Mouse (Mus musculus) stomach, embryonic 14.5 days (tissue): Measurements from ENCODE around the gene Clic1. TPM values are rescaled to one million over a fixed set of nuclear protein-coding genes. Genes with fewer than 3 reads are reported as not detected.
"Not testable (repeated sequence)": the region's sequence is repeated elsewhere in the genome, so short reads cannot be mapped to it uniquely, and the experiment has no call there.

Experiments
- ATAC-seq: fragments of 200-750 bp; cut with Nextera tagmentation; 2 replicates; pipeline ENCODE4 v1.8.0; 2017; ENCODE audit warnings: low read depth, moderate TSS enrichment; ENCODE audit not compliant: insufficient number of reproducible peaks, insufficient read depth, low FRiP score
- H3K27ac ChIP-seq: fragments of 300-500 bp; sonication (generic); 2 replicates; pipeline ENCODE4 v1.5.1; 2014; ENCODE audit warnings: mild to moderate bottlenecking, low read length, moderate library complexity, mixed read lengths
- H3K27me3 ChIP-seq: fragments of 300-500 bp; sonication (generic); 2 replicates; pipeline ENCODE4 v1.6.1; 2014; ENCODE audit warnings: low read length, control low read depth, mixed read lengths; ENCODE audit not compliant: control insufficient read depth, insufficient read depth
- H3K36me3 ChIP-seq: fragments of 300-500 bp; sonication (generic); 2 replicates; pipeline ENCODE4 v1.6.1; 2014; ENCODE audit warnings: mild to moderate bottlenecking, control low read depth, low read length, moderate library complexity, mixed read lengths; ENCODE audit not compliant: control insufficient read depth, insufficient read depth
- H3K4me1 ChIP-seq: fragments of 300-500 bp; sonication (generic); 2 replicates; pipeline ENCODE4 v1.6.1; 2014; ENCODE audit warnings: low read length, control low read depth, mixed read lengths; ENCODE audit not compliant: control insufficient read depth, insufficient read depth
- H3K4me2 ChIP-seq: fragments of 300-500 bp; sonication (generic); replicated peaks from 2 replicates; pipeline ENCODE4 v1.6.1; 2014; ENCODE audit warnings: low read depth, low read length, control low read depth
- H3K4me3 ChIP-seq: fragments of 300-500 bp; sonication (generic); 2 replicates; pipeline ENCODE4 v1.5.1; 2014; ENCODE audit warnings: low read depth, low read length, control low read depth
- H3K9ac ChIP-seq: fragments of 300-500 bp; sonication (generic); replicated peaks from 2 replicates; pipeline ENCODE4 v1.6.1; 2014; ENCODE audit warnings: low read depth, mild to moderate bottlenecking, control low read depth, low read length, moderate library complexity, mixed read lengths
- H3K9me3 ChIP-seq: fragments of 300-500 bp; sonication (generic); 2 replicates; pipeline ENCODE4 v1.6.1; 2016; ENCODE audit warnings: low read depth, low read length, control low read depth; ENCODE audit not compliant: control insufficient read depth
- WGBS: fragments of 180-500 bp; shearing (Covaris S2); extraction: QIAGEN DNeasy Blood & Tissue Kit; methylation state at CpG from one replicate; pipeline ENCODE4 v1.1.7; 2014; 5-methylcytosine and 5-hydroxymethylcytosine counted together
- polyA plus RNA-seq: library from polyadenylated mRNA; unstranded; fragments of >200 nt; fragmentation: Nextera tagmentation; extraction: Ambion mirVana; gene quantifications from 2 replicates; pipeline ENCODE4 v1.2.1, GENCODE M21; 2014

The Clic1 gene
- polyA plus RNA-seq, 1 experiment from 2014 or later = 83.0 TPM

GRCm38 (mm10) chr17:35031272-35031671, 18.5 kb upstream of the Clic1 start:
- Histone ChIP-seq H3K4me3 (no peak overlapping the region), H3K4me2 (no peak overlapping the region), H3K9ac (no peak overlapping the region), H3K27ac (no peak overlapping the region), H3K36me3 (no peaks in the 10 kb centered on the region), H3K9me3 (no peaks in the 10 kb centered on the region), H3K4me1 (peaks cover 11% of the 10 kb centered on the region), H3K27me3 (no peaks in the 10 kb centered on the region)
- WGBS = 90% methylated on average over 11 of the region's 11 CpGs
- ATAC-seq = no peak

DNA sequence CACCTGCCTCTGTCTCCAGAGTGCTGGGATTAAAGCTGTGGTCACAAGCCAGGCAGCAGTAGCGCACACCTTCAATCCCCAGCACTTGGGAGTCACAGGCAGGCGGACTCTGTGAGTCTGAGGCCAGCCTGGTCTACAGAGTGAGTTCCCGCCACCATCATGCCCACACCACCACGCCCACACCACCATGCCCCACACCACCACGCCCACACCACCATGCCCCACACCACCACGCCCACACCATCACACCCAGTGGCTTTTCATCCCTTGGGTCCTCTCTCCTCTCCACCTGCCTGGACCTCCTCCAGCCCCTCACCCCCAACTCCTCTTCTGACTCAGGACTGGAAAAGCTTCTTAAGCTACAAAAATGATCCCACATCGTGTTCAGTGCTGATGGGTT, 17.9 kb upstream of the Clic1 start:
- no peaks in the 10 kb centered on the region for H3K9me3 ChIP-seq
- no peak overlapping the region for H3K4me2 ChIP-seq
- no peak overlapping the region for H3K27ac ChIP-seq
- H3K9ac ChIP-seq = no peak overlapping the region
- H3K27me3 ChIP-seq = no peaks in the 10 kb centered on the region
- no peak for ATAC-seq
- 73% methylated on average over 7 of the region's 7 CpGs for WGBS
- peaks cover 11% of the 10 kb centered on the region; the same call in 1 of the 2 replicates for H3K4me1 ChIP-seq
- H3K4me3 ChIP-seq = no peak overlapping the region
- no peaks in the 10 kb centered on the region for H3K36me3 ChIP-seq

DNA sequence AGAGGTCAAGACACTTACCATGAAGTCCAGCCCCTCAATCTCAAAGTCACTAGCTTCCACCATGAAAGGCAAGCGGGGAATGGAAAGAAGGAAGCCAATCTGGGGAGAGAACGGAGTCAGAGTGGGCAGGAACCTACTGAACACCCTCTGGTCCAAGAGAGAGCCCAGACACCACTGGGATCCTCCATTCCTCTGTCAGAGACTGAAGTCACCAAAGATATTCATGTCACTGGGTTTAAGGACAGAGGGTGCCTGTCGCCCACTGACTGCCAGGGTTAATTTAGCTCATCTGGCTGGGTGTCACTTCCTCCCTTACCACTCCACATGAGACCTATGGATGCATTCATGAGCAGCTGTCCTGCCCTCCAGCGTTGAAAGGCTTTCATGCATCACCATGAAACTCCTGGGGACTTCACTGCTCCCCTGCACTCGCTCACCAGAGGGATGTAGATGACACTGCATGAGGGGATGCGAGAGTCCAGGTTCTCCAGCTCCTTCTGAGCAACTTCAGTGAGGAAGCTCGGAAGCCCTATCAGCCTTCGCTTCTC, 17.4 kb upstream of the Clic1 start:
- H3K27me3 ChIP-seq = no peaks in the 10 kb centered on the region
- no peak for ATAC-seq
- no peak overlapping the region for H3K9ac ChIP-seq
- H3K4me1 ChIP-seq = peaks cover 11% of the 10 kb centered on the region; the same call in 1 of the 2 replicates
- H3K36me3 ChIP-seq = no peaks in the 10 kb centered on the region
- WGBS = 65% methylated on average over 8 of the region's 8 CpGs
- H3K9me3 ChIP-seq = no peaks in the 10 kb centered on the region
- no peak overlapping the region for H3K27ac ChIP-seq
- no peak overlapping the region for H3K4me3 ChIP-seq
- no peak overlapping the region for H3K4me2 ChIP-seq

DNA sequence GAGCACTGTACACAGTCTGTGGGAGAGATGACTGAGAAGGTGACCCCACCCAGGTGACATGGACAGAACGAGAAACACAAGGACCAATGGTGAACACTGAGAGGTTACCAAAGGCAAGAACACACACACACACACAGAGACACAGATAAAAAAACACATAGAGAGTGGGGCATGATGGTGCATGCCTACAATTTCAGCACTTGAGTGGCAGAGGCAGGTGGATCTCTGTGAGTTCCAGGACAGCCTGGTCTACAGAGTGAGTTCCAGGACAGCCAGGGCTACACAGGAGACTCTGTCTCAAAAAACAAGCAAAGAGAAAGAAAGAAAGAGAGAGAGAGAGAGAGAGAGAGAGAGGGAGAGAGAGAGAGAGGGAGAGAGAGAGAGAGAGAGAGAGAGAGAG, 16.1 kb upstream of the Clic1 start:
- not testable (repeated sequence) for H3K36me3 ChIP-seq, H3K27ac ChIP-seq, H3K9me3 ChIP-seq, ATAC-seq, H3K27me3 ChIP-seq, H3K4me2 ChIP-seq, H3K9ac ChIP-seq, H3K4me1 ChIP-seq, H3K4me3 ChIP-seq
- 71% methylated on average over 1 of the region's 1 CpGs for WGBS

- H3K4me1 ChIP-seq = 0 out of 2 replicates have a peak, but pooled peaks cover 2% of the 10 kb centered on the region
- no peak overlapping the region for H3K9ac ChIP-seq
- no peaks in the 10 kb centered on the region for H3K9me3 ChIP-seq
- H3K4me2 ChIP-seq = no peak overlapping the region
- H3K4me3 ChIP-seq = no peak overlapping the region
- H3K27me3 ChIP-seq = no peaks in the 10 kb centered on the region
- 59% methylated on average over 6 of the region's 6 CpGs for WGBS
- no peak overlapping the region for H3K27ac ChIP-seq
- no peaks in the 10 kb centered on the region for H3K36me3 ChIP-seq
- ATAC-seq = no peak
Measured at GRCm38 (mm10) chr17:35034896-35035295, 14.9 kb upstream of the Clic1 start.

- no peaks in the 10 kb centered on the region for H3K4me1 ChIP-seq
Measured at GRCm38 (mm10) chr17:35039121-35039873, 10.5 kb upstream of the Clic1 start.

DNA sequence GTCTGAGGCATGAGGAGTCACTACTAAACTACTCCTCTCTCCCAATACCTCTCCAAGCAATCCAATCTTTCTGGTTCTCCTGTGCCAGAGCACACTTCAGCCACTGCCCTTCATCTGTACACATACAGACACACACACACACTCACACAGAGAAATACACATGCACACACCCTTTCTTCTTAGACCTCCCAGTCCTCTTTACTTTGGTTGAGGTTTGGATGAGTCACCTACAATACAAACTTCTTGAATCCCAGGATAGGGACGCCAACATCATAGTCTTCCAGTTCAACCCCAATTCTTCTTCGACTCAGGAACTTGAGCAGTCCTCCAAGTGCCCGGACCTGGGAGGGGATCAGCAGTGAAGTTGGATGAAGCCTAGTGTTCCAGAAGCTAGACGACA, 6.0 kb upstream of the Clic1 start:
- Histone ChIP-seq H3K4me3 (no peak overlapping the region), H3K36me3 (no peaks in the 10 kb centered on the region), H3K9ac (no peak overlapping the region), H3K4me2 (no peak overlapping the region), H3K4me1 (peaks cover 26% of the 10 kb centered on the region), H3K27ac (peak overlapping the region; percentile 67; the same call in 1 of the 2 replicates), H3K27me3 (no peaks in the 10 kb centered on the region), H3K9me3 (no peaks in the 10 kb centered on the region)
- WGBS = 73% methylated on average over 4 of the region's 4 CpGs
- ATAC-seq = no peak

More at GRCm38 (mm10) chr17:35039121-35039873, 10.5 kb upstream of the Clic1 start:
- Histone ChIP-seq H3K4me2 (no peak overlapping the region), H3K27ac (no peak overlapping the region), H3K9ac (no peak overlapping the region), H3K36me3 (no peaks in the 10 kb centered on the region), H3K9me3 (no peaks in the 10 kb centered on the region), H3K27me3 (no peaks in the 10 kb centered on the region), H3K4me3 (no peak overlapping the region)
- 77% methylated on average over 11 of the region's 11 CpGs for WGBS
- no peak for ATAC-seq

DNA sequence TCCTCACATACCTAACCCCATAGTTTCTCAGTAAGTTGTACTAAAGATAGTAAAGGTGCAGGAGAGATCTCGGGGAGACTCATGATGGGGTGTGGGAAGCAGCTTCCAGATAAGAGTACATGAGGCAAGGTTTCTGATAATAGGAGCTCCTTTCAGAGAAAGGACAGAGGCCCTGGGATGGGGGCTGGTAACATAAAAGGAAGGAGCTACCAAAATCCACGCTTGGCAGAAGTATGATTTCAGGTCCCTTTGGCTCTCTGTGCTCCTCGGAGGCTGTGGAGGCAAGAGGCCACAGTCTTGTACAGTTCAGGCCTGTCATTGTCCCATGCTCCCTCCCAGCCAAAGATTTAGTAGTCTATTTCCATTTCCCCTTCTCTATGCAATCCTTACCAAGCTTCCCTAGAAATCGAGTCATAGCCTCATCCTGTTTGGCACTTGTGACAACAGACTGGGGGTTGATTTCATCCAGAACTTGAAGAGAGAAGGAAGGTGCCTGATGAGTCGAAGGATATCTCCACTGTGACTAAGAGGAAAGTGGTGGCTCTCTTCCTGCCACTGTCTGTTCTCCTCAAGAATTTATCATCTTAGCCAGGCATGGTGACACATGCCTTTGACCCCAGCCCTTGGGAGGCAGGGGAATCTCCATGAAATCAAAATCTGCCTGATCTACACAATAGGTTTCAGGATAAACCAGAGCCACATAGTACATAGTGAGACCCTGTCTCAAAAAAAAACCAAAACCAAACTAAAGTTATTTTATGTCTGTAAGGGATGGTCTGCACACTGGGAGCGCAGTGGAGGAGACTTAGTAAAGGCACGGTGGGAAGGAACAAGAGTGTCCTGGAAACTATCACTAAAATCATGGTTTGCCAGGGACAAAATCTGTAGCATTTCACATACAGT, 4.6 kb upstream of the Clic1 start:
- Histone ChIP-seq H3K4me1 (peaks cover 35% of the 10 kb centered on the region), H3K4me3 (peak overlapping the region; percentile 61), H3K27me3 (no peaks in the 10 kb centered on the region), H3K9ac (no peak overlapping the region), H3K27ac (no peak overlapping the region; the same call in 1 of the 2 replicates), H3K4me2 (peak overlapping the region; percentile 98), H3K36me3 (no peaks in the 10 kb centered on the region), H3K9me3 (no peaks in the 10 kb centered on the region)
- ATAC-seq = no peak
- WGBS = 78% methylated on average over 7 of the region's 7 CpGs
